Mouse (Mus musculus): ENCODE data around the gene Rbbp5.
A peak's percentile ranks its signal among the peaks of the same experiment; 100 is the strongest.

Rbbp5 gene

DNA sequence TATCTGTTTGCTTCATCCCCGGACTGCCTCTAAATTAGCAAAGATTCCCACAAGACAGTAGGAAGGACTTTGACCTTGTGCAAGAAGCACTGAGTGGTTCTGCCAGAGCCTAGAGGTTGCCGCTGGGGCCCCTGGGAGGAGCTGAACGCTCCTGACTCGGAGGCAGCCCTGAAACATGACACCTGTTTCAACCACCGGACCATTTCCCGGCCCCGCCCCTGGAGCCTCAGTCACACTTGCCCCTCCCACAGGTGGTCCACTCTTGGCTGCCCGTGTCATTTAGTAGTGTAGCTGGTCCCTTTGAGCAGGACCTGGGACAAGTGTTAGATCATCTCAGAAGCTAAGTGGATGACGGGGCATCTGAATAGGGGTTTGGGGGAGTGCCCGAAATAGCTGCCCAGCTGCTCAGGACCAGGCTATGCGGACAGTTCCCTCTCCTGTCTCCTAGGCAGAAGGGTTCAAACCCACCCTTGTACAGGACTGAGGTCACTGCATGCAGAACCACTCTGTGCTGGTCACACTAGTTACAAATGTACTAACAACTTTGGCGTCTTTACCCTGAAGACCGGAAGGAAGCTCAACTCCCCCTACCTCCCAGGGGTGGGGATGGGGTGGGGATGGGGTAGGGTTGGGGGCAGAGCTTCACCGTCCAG lies 64.1 kb downstream of the Rbbp5 start:
- DNase-seq (ENCODE audit: low spot score in 2 of 2), result peak in 1 of 2 experiments; percentile 44

- DNase-seq (ENCODE audit: low spot score in 2 of 2), result no peak
Measured at GRCm38 (mm10) chr1:132541824-132542599, 64.8 kb downstream of the Rbbp5 start.

- no peak for DNase-seq (ENCODE audit: low spot score in 2 of 2)
Measured at GRCm38 (mm10) chr1:132542762-132543306, 65.7 kb downstream of the Rbbp5 start, which contains the start of gene Cntn2. TSS of gene Cntn2 (minus strand) at chr1:132543256.

DNA sequence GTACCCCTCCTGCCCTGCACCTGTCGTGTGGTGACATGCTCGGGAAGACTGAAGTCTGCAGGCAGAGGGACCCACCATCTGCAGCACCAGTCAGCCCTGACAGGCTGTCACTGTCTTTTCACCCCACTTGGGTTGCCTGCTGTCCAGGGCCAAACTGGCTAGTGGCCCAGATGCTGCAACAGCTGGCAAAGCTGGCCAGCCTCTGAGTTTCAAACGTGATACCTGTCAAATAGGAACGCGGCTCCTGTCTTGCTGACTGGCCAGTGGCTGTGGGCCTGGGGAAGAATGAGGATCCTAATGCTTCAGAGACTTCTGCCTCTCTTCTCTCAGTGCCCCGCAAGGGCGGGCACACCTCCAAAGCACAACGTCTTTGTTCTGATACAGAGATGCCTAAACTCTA lies 66.6 kb downstream of the Rbbp5 start:
- DNase-seq (ENCODE audit: low spot score in 2 of 2), result no peak

All from spleen, postnatal 10 days (tissue).